Mouse (Mus musculus) ES-Bruce4 (cell line): ENCODE data around the gene Slc5a6. TPM values are rescaled to one million over a fixed set of nuclear protein-coding genes. Genes with fewer than 3 reads are reported as not detected.
"Not testable (repeated sequence)": the region's sequence is repeated elsewhere in the genome, so short reads cannot be mapped to it uniquely, and the experiment has no call there.

ENCODE experiments used
- H3K27ac ChIP-seq: 2 replicates; pipeline ENCODE4 v1.5.1; 2012; ENCODE audit warnings: low read length, inconsistent platforms; ENCODE audit not compliant: insufficient read depth
- H3K27me3 ChIP-seq: 2 replicates; pipeline ENCODE4 v1.6.1; 2012; ENCODE audit warnings: mild to moderate bottlenecking, low read length, inconsistent platforms; ENCODE audit not compliant: control insufficient read depth, poor library complexity, insufficient read depth, severe bottlenecking
- H3K36me3 ChIP-seq: 2 replicates; pipeline ENCODE4 v1.6.1; 2012; ENCODE audit warnings: inconsistent platforms, mild to moderate bottlenecking, low read length, moderate library complexity; ENCODE audit not compliant: control insufficient read depth, poor library complexity, insufficient read depth, severe bottlenecking
- H3K4me1 ChIP-seq: one replicate; pipeline ENCODE4 v1.8.1; 2011; ENCODE audit warnings: low read length; ENCODE audit not compliant: control insufficient read depth, insufficient read depth
- H3K4me3 ChIP-seq: 2 replicates; pipeline ENCODE4 v1.5.1; 2011; ENCODE audit warnings: low read depth, mild to moderate bottlenecking, low read length
- H3K9ac ChIP-seq: 2 replicates; pipeline ENCODE4 v1.6.1; 2012; ENCODE audit warnings: low read depth, mild to moderate bottlenecking, inconsistent platforms; ENCODE audit not compliant: poor library complexity, severe bottlenecking
- H3K9me3 ChIP-seq: replicated peaks from 2 replicates; pipeline ENCODE4 v1.6.1; 2012; ENCODE audit warnings: mild to moderate bottlenecking, low read length, inconsistent platforms; ENCODE audit not compliant: control insufficient read depth, poor library complexity, insufficient read depth, severe bottlenecking
- CTCF ChIP-seq: IDR thresholded peaks from one replicate; pipeline ENCODE4 v1.8.1; 2011; ENCODE audit warnings: low read depth, low read length
- EP300 ChIP-seq: IDR thresholded peaks from 2 replicates; pipeline ENCODE4 v1.6.1; 2011; ENCODE audit warnings: low read depth, low read length; ENCODE audit not compliant: insufficient read depth
- POLR2A ChIP-seq: IDR thresholded peaks from one replicate; pipeline ENCODE4 v1.8.1; 2011; ENCODE audit warnings: low read length; ENCODE audit not compliant: insufficient read depth
- polyA plus RNA-seq: library from polyadenylated mRNA; stranded (reverse); fragments of >200 nt; gene quantifications from 2 replicates; pipeline ENCODE4 v1.2.4, GENCODE M21; 2011; ENCODE audit warnings: low read depth; ENCODE audit not compliant: missing spikeins, insufficient read depth, insufficient read length

Gene Slc5a6
- polyA plus RNA-seq, 1 experiment = 9.8 TPM

DNA sequence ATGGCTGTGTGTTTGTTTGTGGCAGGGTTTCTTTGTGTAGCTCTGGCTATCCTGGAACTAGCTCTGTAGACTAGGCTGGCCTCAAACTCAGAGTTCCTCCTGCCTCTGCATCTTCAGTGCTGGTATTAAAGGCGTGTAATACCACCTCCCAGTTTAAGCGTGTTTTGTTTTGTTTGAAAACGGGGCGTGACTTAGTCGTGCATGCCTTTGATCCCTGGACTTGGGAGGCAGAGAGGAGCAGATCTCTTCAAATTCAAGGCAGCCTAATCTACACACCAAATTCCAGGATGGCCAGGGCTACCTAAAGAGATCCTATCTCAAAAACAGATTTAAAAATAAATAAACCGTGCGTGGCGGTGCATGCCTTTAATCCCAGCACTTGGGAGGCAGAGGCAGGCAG is 17.2 kb downstream of the Slc5a6 start:
- H3K9me3 ChIP-seq = no peaks in the 10 kb centered on the region
- H3K4me1 ChIP-seq = no peaks in the 10 kb centered on the region
- no peak overlapping the region for H3K4me3 ChIP-seq
- 0 out of 2 replicates have a peak, but pooled peaks cover 2% of the 10 kb centered on the region for H3K36me3 ChIP-seq
- H3K9ac ChIP-seq = no peak overlapping the region
- H3K27me3 ChIP-seq = no peaks in the 10 kb centered on the region
- no peak for TF ChIP-seq CTCF
- no peak overlapping the region for H3K27ac ChIP-seq

DNA sequence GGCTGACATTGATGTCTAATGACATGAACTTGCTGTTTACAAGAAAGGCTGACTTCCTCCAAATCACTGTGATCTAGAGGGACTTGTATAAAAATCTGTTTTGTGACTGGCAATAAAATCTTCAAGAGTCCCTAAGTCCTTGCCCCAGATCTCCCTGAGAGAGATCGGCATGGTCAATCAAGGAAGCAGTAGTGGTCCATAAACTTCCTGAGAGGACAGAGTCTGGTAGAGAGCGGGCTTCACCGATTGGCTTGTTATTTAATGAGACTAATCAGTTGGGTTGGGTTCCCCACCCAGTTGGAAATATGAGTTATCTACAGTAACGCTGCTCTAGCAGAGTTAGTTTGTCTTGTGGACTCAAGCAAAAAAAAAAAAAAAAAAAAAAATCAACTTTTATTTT is 17.8 kb downstream of the Slc5a6 start:
- Histone ChIP-seq H3K9ac (no peak overlapping the region), H3K9me3 (no peaks in the 10 kb centered on the region)

DNA sequence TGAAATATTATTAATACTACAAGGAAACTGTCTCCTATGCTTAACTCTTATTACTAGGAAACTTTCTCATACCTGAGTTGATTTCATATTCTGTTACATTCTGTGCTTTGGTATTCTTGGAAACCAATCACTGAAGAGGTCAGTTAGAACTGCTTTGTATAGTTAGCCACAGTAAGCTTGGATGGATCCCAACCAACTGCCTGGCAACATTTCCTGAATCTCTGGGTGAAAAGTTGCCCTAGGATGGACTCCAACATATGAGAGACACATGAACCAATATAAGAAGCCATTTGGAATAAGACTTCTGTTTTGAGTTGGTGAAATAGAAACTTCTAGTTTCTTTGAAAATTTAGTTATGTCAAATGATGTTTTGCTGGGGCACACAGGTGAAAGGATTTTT is 24.1 kb downstream of the Slc5a6 start:
- H3K36me3 ChIP-seq = no peaks in the 10 kb centered on the region
- no peaks in the 10 kb centered on the region for H3K27me3 ChIP-seq
- H3K9me3 ChIP-seq = no peaks in the 10 kb centered on the region
- no peak overlapping the region for H3K27ac ChIP-seq
- peaks cover 2% of the 10 kb centered on the region for H3K4me1 ChIP-seq
- H3K4me3 ChIP-seq = no peak overlapping the region
- TF ChIP-seq POLR2A = no peak
- TF ChIP-seq EP300 = no peak
- no peak for TF ChIP-seq CTCF
- no peak overlapping the region for H3K9ac ChIP-seq

More for the DNA sequence above, 17.8 kb downstream of the Slc5a6 start:
- Histone ChIP-seq H3K4me1 (no peaks in the 10 kb centered on the region), H3K27ac (no peak overlapping the region), H3K36me3 (no peaks in the 10 kb centered on the region), H3K4me3 (no peak overlapping the region), H3K27me3 (no peaks in the 10 kb centered on the region)
- TF ChIP-seq CTCF (no peak), POLR2A (no peak), EP300 (no peak)

DNA sequence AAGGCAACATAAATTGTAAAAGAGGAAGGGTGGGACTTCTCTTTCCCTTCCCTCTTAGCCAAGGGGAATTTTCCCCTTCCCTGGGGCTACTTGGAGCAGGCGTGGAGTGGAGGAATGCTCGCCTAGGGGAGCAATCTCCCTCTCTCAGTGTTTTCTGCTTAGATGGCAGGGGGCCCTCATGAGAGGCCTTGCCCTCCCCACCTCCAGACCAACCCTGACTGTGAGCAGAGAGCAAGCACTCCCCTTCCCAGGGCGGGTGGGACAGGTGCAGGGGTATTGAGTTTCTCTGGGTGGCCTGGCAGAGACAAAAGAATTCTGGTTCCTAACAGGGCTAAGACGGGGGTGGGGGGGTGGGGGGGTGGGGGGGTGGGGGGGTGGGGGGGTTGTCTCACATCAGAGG is 25.5 kb downstream of the Slc5a6 start:
- TF ChIP-seq CTCF (no peak), POLR2A (no peak), EP300 (no peak)
- H3K9ac ChIP-seq = no peak overlapping the region
- H3K27me3 ChIP-seq = no peaks in the 10 kb centered on the region
- no peaks in the 10 kb centered on the region for H3K9me3 ChIP-seq
- no peaks in the 10 kb centered on the region for H3K36me3 ChIP-seq
- H3K4me1 ChIP-seq = peaks cover 2% of the 10 kb centered on the region
- no peak overlapping the region for H3K4me3 ChIP-seq
- H3K27ac ChIP-seq = no peak overlapping the region

DNA sequence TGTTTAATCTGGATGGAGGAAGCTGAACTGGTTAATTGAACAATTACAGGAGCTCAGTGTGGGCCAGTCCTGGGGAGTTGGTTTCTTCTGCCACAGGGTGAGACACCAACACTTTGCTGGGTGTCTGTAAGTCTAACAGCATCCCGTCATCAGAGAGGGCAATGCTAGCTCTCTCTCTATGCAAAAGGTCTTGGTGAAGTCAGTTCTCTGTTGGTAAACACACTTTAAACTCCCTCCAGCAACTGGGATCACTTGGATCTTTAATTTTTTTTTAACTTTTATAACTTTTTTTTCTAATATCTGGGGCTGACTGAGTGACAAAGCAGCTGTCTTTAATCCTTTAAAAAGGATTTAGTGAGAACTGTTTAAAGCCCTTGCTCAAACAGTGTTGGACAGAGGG is 26.0 kb downstream of the Slc5a6 start:
- Histone ChIP-seq H3K4me1 (peaks cover 2% of the 10 kb centered on the region), H3K27me3 (no peaks in the 10 kb centered on the region), H3K9ac (no peak overlapping the region), H3K27ac (peak overlapping the region; percentile 41; the same call in 1 of the 2 replicates), H3K9me3 (no peaks in the 10 kb centered on the region), H3K36me3 (no peaks in the 10 kb centered on the region), H3K4me3 (no peak overlapping the region)
- TF ChIP-seq EP300 (no peak), POLR2A (no peak), CTCF (no peak)

DNA sequence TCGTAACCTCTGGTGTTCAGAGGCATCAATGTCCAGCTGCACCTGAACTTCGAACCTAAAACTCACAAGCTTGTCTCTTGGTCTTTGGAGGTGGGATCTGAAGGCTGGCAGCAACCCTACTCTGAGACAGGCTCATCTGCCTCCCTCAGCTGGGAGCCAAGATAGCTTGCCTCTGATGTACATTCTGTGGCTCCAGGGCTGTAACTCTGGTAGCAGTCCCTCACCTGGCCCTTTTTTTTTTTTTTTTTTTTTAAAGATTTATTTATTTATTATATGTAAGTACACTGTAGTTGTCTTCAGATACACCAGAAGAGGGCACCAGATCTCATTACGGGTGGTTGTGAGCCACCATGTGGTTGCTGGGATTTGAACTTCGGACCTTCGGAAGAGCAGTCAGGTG is 26.9 kb downstream of the Slc5a6 start:
- not testable (repeated sequence) for H3K4me3 ChIP-seq, H3K27me3 ChIP-seq, H3K4me1 ChIP-seq, H3K27ac ChIP-seq, H3K9me3 ChIP-seq, H3K36me3 ChIP-seq, H3K9ac ChIP-seq

DNA sequence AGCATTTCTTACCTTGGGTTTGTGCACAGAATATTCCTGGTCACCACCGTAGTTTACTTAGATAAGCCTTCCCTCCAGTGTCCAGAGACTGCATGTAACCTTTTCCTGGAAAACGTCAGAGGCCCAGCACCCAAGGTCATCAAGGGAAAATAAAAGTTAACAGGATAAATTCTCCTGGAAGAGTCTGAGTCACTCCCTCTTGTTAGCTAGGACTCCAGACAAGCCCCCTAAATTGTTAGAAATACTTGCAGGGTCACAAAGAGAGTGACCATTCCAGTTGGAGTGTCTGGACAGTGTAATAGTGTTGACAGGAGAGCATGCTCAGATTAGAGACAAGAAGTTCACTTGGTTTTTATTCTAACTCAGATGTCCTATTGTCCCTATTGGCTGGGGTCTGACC is 32.8 kb downstream of the Slc5a6 start:
- no peaks in the 10 kb centered on the region for H3K27me3 ChIP-seq
- H3K36me3 ChIP-seq = no peaks in the 10 kb centered on the region
- H3K9me3 ChIP-seq = no peaks in the 10 kb centered on the region
- no peak overlapping the region for H3K9ac ChIP-seq
- no peak overlapping the region for H3K27ac ChIP-seq
- H3K4me3 ChIP-seq = no peak overlapping the region
- TF ChIP-seq CTCF = no peak
- TF ChIP-seq EP300 = no peak
- TF ChIP-seq POLR2A = no peak
- no peaks in the 10 kb centered on the region for H3K4me1 ChIP-seq
